In the genomic region with DNA sequence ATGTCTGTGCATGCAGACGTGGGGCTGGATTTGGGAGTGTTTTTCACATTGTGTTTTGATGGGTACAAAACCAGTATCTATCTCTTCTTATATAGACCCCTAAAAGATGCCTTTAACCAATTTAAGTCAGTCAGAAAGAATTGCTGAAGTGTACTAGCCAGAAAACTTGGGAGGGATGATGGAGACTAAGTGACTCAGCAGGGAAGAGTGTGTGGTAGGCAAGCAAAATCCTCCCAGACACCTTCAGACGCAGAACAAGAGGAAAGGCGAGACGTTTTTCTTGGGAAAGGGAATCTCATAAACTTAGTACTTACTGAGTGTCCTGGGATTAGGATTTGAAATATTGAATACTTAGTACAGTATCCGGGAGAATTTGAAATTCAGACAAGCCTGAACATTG, we compare ENCODE assay signal across 17 mouse cellular contexts. TPM values are rescaled to one million over a fixed set of nuclear protein-coding genes. Genes with fewer than 3 reads are reported as not detected.
DNase-seq lines count a peak whose midpoint lies in the region; ATAC-seq and TF ChIP-seq lines count a peak whose summit lies in the region.
"Had no signal": no experiment of that assay in that cellular context is flagged by ENCODE, and none has a peak within 500 bp of the region (broad histone marks: within the 10 kb centered on the region; RNA-seq: fewer than 3 reads in every experiment).

No protein-coding gene starts in this region.

- peak overlapping the region; percentile 96 for H3K27ac ChIP-seq in macrophage
- H3K27ac ChIP-seq: embryonic facial prominence, embryonic 13.5 days; forebrain, embryonic 13.5 days; heart, adult 2 months; hindbrain, embryonic 15.5 days had no signal

- 64% methylated on average over 5 of the region's 5 CpGs for WGBS in macrophage (ENCODE audit: missing documents)

- H3K4me1 ChIP-seq in megakaryocyte, embryonic 14.5 days: peaks cover 50% of the 10 kb centered on the region
- H3K4me1 ChIP-seq: embryonic facial prominence, embryonic 13.5 days; forebrain, embryonic 13.5 days; heart, embryonic 12.5 days; hindbrain, embryonic 15.5 days had no signal

- no peaks in the 10 kb centered on the region for H3K9me3 ChIP-seq in megakaryocyte, embryonic 14.5 days
- H3K9me3 ChIP-seq: embryonic facial prominence, embryonic 13.5 days; forebrain, embryonic 13.5 days; G1E; hindbrain, embryonic 15.5 days had no signal

- no peaks in the 10 kb centered on the region for H3K36me3 ChIP-seq in megakaryocyte, embryonic 14.5 days (replicated peaks; ENCODE audit: low read length)
- no peaks in the 10 kb centered on the region for H3K36me3 ChIP-seq in macrophage (ENCODE audit: inconsistent target)
- H3K36me3 ChIP-seq: embryonic facial prominence, embryonic 13.5 days; G1E; heart, embryonic 12.5 days; hindbrain, embryonic 15.5 days had no signal

- H3K79me2 ChIP-seq in macrophage (ENCODE audit: inconsistent target): no peaks in the 10 kb centered on the region

- POLR2A ChIA-PET in Patski (lab: Charles Lee): no interaction called here

- in situ Hi-C loops in Patski (cut with MboI; ENCODE audit: low pct_unique_long_range_greater_than_20kb): no loop called here

- DNase-seq in Patski (ENCODE audit: low read depth, low spot score): no peak
- DNase-seq in cerebellum, adult 18-20 months: no peak
- no peak for DNase-seq in ovary, postnatal 10 days (ENCODE audit: low spot score)
- DNase-seq: cerebellum, adult 11-12 months; cerebellum, adult 9-11 months; cerebellum, postnatal 36 days; forebrain, postnatal 0 days had no signal

- H3K27me3 ChIP-seq in megakaryocyte, embryonic 14.5 days (replicated peaks): no peaks in the 10 kb centered on the region
- H3K27me3 ChIP-seq in Patski: no peaks in the 10 kb centered on the region
- H3K27me3 ChIP-seq: embryonic facial prominence, embryonic 13.5 days; forebrain, embryonic 13.5 days; heart, embryonic 12.5 days; hindbrain, embryonic 15.5 days had no signal

- CTCF ChIA-PET in Patski (lab: Charles Lee): no interaction called here

- no peak for TF ChIP-seq CTCF in Patski (IDR thresholded peaks at IDR 0.05)

- no peak for ATAC-seq in megakaryocyte, adult 5-6 weeks (ENCODE audit: poor library complexity, severe bottlenecking)
- ATAC-seq in Patski: peak; percentile 34
- ATAC-seq: forebrain, embryonic 13.5 days; forebrain, postnatal 0 days; intestine, embryonic 16.5 days had no signal

- peak overlapping the region; percentile 82 for H3K4me3 ChIP-seq in megakaryocyte, embryonic 14.5 days (replicated peaks)
- no peak overlapping the region for H3K4me3 ChIP-seq in macrophage (ENCODE audit: inconsistent target)
- H3K4me3 ChIP-seq: embryonic facial prominence, embryonic 13.5 days; forebrain, embryonic 13.5 days; heart, adult 2 months; heart, embryonic 12.5 days; hindbrain, embryonic 15.5 days had no signal

RNA-seq across cellular contexts. Expression of gene Cdk6, which starts 39.8 kb away (rescaled TPM):
- 6.8 and 9.5 TPM in 2 replicates for polyA plus RNA-seq in megakaryocyte, embryonic 14.5 days (2012; ENCODE audit: insufficient read depth, low replicate concordance)
- 17.9 TPM in 2 replicates for total RNA-seq in megakaryocyte, adult 5-6 weeks (2015)
- 9.7 and 18.8 TPM in 2 replicates for total RNA-seq in megakaryocyte, adult 5-6 weeks (2017)
- polyA plus RNA-seq in Patski (2021) (21.8 TPM), macrophage (2018) (15.0 to 53.3 TPM (median 24.2 TPM) in 3 replicates)
- total RNA-seq in macrophage (2018; cell fraction: chromatin; rRNA removed): 1,000 to 10,000 TPM in 1 of 26 experiments, 100 to 1,000 TPM in 24, 10 to 100 TPM in 1; 90.3 to 1,159 (median 221) TPM
- total RNA-seq in macrophage (2018; cell fraction: cytosol; rRNA removed): 100 to 1,000 TPM in 1 of 26 experiments, 10 to 100 TPM in 25; 36.6 to 113 (median 61.9) TPM
- total RNA-seq in macrophage (2018; cell fraction: nucleus; rRNA removed): 100 to 1,000 TPM in 24 of 26 experiments, 10 to 100 TPM in 2; 91.9 to 814 (median 168) TPM
